Mouse (Mus musculus) C2C12 (cell line): ENCODE data around the gene Ubtf. TPM values are rescaled to one million over a fixed set of nuclear protein-coding genes. Genes with fewer than 3 reads are reported as not detected.

Experiments
- H3K27me3 ChIP-seq: one replicate; pipeline ENCODE4 v1.6.1; 2011; ENCODE audit not compliant: control insufficient read depth, insufficient read depth, insufficient read length
- H3K36me3 ChIP-seq: one replicate; pipeline ENCODE4 v1.6.1; 2011; ENCODE audit not compliant: control insufficient read depth, insufficient read depth
- H3K4me3 ChIP-seq: one replicate; pipeline ENCODE4 v1.5.1; 2011; ENCODE audit warnings: mild to moderate bottlenecking, control low read depth; ENCODE audit not compliant: poor library complexity, insufficient read depth, severe bottlenecking
- H3K79me2 ChIP-seq: one replicate; pipeline ENCODE4 v1.6.1; 2011; ENCODE audit not compliant: control insufficient read depth, insufficient read depth
- H3K79me3 ChIP-seq: one replicate; pipeline ENCODE4 v1.6.1; 2011; ENCODE audit warnings: low read depth, control low read depth
- H3ac ChIP-seq: one replicate; pipeline ENCODE3; 2011; ENCODE audit warnings: low read depth; ENCODE audit not compliant: control insufficient read depth, insufficient read length
- CEBPB ChIP-seq: IDR thresholded peaks from one replicate; pipeline ENCODE4 v1.6.1; 2011; ENCODE audit warnings: low read depth, mild to moderate bottlenecking, control low read depth, moderate library complexity
- CTCF ChIP-seq: IDR thresholded peaks from one replicate; pipeline ENCODE4 v1.5.1; 2011; ENCODE audit not compliant: control insufficient read depth, insufficient read depth, insufficient read length
- FOSL1 ChIP-seq: IDR thresholded peaks from one replicate; pipeline ENCODE4 v1.8.0; 2011; ENCODE audit warnings: mild to moderate bottlenecking, low read length; ENCODE audit not compliant: poor library complexity, insufficient read depth, severe bottlenecking
- MAX ChIP-seq: IDR thresholded peaks from one replicate; pipeline ENCODE4 v1.6.1; 2011; ENCODE audit warnings: mild to moderate bottlenecking, control low read depth
- MYOD1 ChIP-seq: IDR thresholded peaks from one replicate; pipeline ENCODE4 v1.6.1; 2011; ENCODE audit warnings: low read depth; ENCODE audit not compliant: control insufficient read depth, insufficient read length
- MYOG ChIP-seq: IDR thresholded peaks from one replicate; pipeline ENCODE4 v1.6.1; 2011; ENCODE audit not compliant: control insufficient read depth, insufficient read length; ENCODE audit errors: extremely low read depth
- USF1 ChIP-seq: IDR thresholded peaks from one replicate; pipeline ENCODE4 v1.6.1; 2011; ENCODE audit warnings: low read depth, mild to moderate bottlenecking, control low read depth, moderate library complexity
- polyA plus RNA-seq: library from polyadenylated mRNA; unstranded; fragments of >200 nt; fragmentation: generic; extraction: Trizol; gene quantifications from one replicate; pipeline ENCODE4 v1.2.1, GENCODE M21; 2012; ENCODE audit warnings: missing spikeins

The Ubtf gene
- polyA plus RNA-seq, 1 experiment = 70.2 TPM

GRCm38 (mm10) chr11:102341101-102341500 is 21.6 kb upstream of the Ubtf start:
- H3K27me3 ChIP-seq = peaks cover 43% of the 10 kb centered on the region
- no peak overlapping the region for H3K4me3 ChIP-seq
- H3K79me2 ChIP-seq = no peaks in the 10 kb centered on the region
- H3K79me3 ChIP-seq = no peaks in the 10 kb centered on the region
- no peak overlapping the region for H3ac ChIP-seq
- peak; percentile 95 for TF ChIP-seq FOSL1
- TF ChIP-seq CEBPB = peak; percentile 41
- no peak for TF ChIP-seq MAX
- no peaks in the 10 kb centered on the region for H3K36me3 ChIP-seq

- H3ac ChIP-seq = no peak overlapping the region
- H3K4me3 ChIP-seq = no peak overlapping the region
- no peaks in the 10 kb centered on the region for H3K79me3 ChIP-seq
- H3K36me3 ChIP-seq = no peaks in the 10 kb centered on the region
- no peak for TF ChIP-seq USF1
- no peak for TF ChIP-seq FOSL1
- TF ChIP-seq MYOD1 = no peak
- TF ChIP-seq MAX = no peak
- no peak for TF ChIP-seq CEBPB
- TF ChIP-seq CTCF = no peak
- TF ChIP-seq MYOG = no peak
- peaks cover 45% of the 10 kb centered on the region for H3K27me3 ChIP-seq
- H3K79me2 ChIP-seq = no peaks in the 10 kb centered on the region
Observed at GRCm38 (mm10) chr11:102339624-102340023, 20.1 kb upstream of the Ubtf start.

- Histone ChIP-seq H3K79me2 (no peaks in the 10 kb centered on the region), H3K4me3 (no peak overlapping the region), H3ac (no peak overlapping the region), H3K36me3 (no peaks in the 10 kb centered on the region), H3K79me3 (no peaks in the 10 kb centered on the region), H3K27me3 (peaks cover 42% of the 10 kb centered on the region)
- no peak for TF ChIP-seq MYOG
- TF ChIP-seq CEBPB = no peak
- TF ChIP-seq MAX = no peak
- no peak for TF ChIP-seq MYOD1
- no peak for TF ChIP-seq CTCF
- no peak for TF ChIP-seq USF1
- no peak for TF ChIP-seq FOSL1
Observed at GRCm38 (mm10) chr11:102339195-102339594, 19.7 kb upstream of the Ubtf start.

- no peaks in the 10 kb centered on the region for H3K79me2 ChIP-seq
- H3K27me3 ChIP-seq = peaks cover 39% of the 10 kb centered on the region
- no peaks in the 10 kb centered on the region for H3K79me3 ChIP-seq
- no peak overlapping the region for H3ac ChIP-seq
- H3K36me3 ChIP-seq = no peaks in the 10 kb centered on the region
- no peak for TF ChIP-seq USF1
- TF ChIP-seq MYOG = no peak
- TF ChIP-seq MAX = no peak
- TF ChIP-seq FOSL1 = no peak
- no peak for TF ChIP-seq MYOD1
- no peak for TF ChIP-seq CEBPB
- TF ChIP-seq CTCF = no peak
- H3K4me3 ChIP-seq = no peak overlapping the region
Observed at GRCm38 (mm10) chr11:102338561-102338960, 19.0 kb upstream of the Ubtf start.

- no peaks in the 10 kb centered on the region for H3K36me3 ChIP-seq
- H3K79me2 ChIP-seq = no peaks in the 10 kb centered on the region
- no peak overlapping the region for H3ac ChIP-seq
- no peaks in the 10 kb centered on the region for H3K79me3 ChIP-seq
- peaks cover 36% of the 10 kb centered on the region for H3K27me3 ChIP-seq
- TF ChIP-seq MAX (no peak), MYOD1 (no peak), FOSL1 (no peak), CTCF (no peak), MYOG (no peak), USF1 (no peak), CEBPB (no peak)
- H3K4me3 ChIP-seq = no peak overlapping the region
Observed at GRCm38 (mm10) chr11:102337921-102338320, 18.4 kb upstream of the Ubtf start.

- no peak for TF ChIP-seq MAX
- TF ChIP-seq CTCF = no peak
- TF ChIP-seq CEBPB = no peak
- TF ChIP-seq MYOG = no peak
- TF ChIP-seq MYOD1 = no peak
- no peak for TF ChIP-seq USF1
- Histone ChIP-seq H3K36me3 (no peaks in the 10 kb centered on the region), H3K4me3 (no peak overlapping the region), H3K27me3 (peaks cover 35% of the 10 kb centered on the region), H3K79me3 (no peaks in the 10 kb centered on the region), H3K79me2 (no peaks in the 10 kb centered on the region), H3ac (no peak overlapping the region)
Observed at GRCm38 (mm10) chr11:102336191-102336590, 16.6 kb upstream of the Ubtf start.
